Mouse (Mus musculus) olfactory bulb, adult 2 months (tissue): Measurements from ENCODE around the gene Pdxk.

Experiments
- CTCF ChIP-seq: fragments of 200-500 bp; IDR thresholded peaks from 2 replicates; pipeline ENCODE4 v1.5.1; 2012; ENCODE audit warnings: low read depth, mild to moderate bottlenecking, low read length, moderate library complexity; ENCODE audit not compliant: insufficient read depth
- POLR2A ChIP-seq: fragments of 200-500 bp; IDR thresholded peaks from 2 replicates; pipeline ENCODE4 v1.6.1; 2012; ENCODE audit warnings: mild to moderate bottlenecking, low read depth, low read length, moderate library complexity; ENCODE audit not compliant: insufficient read depth

GRCm38 (mm10) chr10:78461767-78462166, 3.0 kb downstream of the Pdxk start:
- TF ChIP-seq CTCF (no peak), POLR2A (no peak)
